Mouse (Mus musculus) neutrophil, adult 5-6 weeks (primary cell): ENCODE data around the gene 4932438A13Rik. TPM values are rescaled to one million over a fixed set of nuclear protein-coding genes. Genes with fewer than 3 reads are reported as not detected.

Experiments used
- ATAC-seq: fragments of 151-379, 151-347 bp; 2 replicates; pipeline ENCODE4 v1.8.0; 2017; ENCODE audit warnings: mild to moderate bottlenecking, moderate TSS enrichment; ENCODE audit not compliant: insufficient number of reproducible peaks, poor library complexity, low FRiP score, severe bottlenecking; ENCODE audit errors: extremely low read depth
- total RNA-seq: library from RNA; stranded (forward); fragments of 200-1000 nt; gene quantifications from 2 replicates; pipeline ENCODE4 v1.2.3, GENCODE M21; 2017

The 4932438A13Rik gene
- total RNA-seq, 1 experiment from 2014 or later = 127 TPM

DNA sequence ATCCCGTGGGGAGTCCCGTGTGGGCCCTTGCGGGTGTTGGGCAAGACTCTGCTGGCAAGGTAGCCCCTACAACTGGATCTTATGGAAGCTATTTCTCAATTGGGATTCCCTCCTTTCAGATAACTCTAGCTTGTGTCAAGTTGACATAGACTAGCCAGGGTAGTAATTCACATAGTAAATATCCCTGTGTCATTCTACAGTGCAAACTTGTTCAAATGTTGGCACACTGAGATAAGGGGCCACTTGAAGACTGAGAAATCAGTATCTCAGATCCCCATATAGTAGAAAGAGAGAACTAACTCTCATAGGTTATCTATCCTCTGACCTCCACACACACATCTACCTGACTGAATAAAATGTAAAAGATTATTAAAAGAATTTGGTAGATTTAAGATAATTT is 42.5 kb downstream of the 4932438A13Rik start:
- no peak for ATAC-seq

DNA sequence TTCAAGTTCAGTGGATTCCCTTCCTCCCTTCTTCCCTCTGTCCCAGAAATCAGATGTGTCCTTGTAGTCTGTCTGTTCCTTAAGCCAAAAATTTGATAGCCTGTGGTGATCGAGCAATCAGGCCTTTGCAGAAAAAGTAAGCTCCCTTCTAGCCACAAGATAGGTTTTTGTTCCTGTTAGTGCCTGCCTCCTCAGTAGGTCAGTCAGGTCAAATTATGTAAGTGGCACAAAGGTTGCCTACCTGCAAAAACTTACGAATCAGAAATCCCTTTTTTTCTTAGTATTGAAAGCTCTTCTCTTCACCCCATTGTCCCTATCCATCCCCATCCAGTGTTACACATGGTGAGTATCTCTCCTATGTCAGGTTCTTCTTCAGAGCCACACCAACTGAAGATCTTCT is 54.9 kb downstream of the 4932438A13Rik start:
- no peak for ATAC-seq

DNA sequence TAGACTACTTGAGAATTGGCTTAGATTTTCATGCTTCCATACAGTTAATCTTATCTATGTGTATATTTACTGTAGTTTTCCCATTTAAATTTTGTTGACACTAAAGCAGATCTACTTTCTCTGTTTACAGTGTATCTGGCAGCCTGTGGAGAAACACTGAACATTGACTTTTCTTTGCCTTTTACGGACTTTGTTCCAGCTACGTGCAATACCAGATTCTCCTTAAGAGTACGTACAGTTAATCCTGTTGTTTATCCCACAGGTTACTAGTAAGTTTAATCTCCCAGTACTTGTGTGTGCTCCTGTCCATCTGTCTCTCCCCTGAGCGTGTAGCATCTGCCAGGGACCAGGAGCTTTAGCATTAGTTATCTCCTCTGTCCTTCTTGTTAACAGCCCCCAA is 55.4 kb downstream of the 4932438A13Rik start:
- no peak for ATAC-seq

DNA sequence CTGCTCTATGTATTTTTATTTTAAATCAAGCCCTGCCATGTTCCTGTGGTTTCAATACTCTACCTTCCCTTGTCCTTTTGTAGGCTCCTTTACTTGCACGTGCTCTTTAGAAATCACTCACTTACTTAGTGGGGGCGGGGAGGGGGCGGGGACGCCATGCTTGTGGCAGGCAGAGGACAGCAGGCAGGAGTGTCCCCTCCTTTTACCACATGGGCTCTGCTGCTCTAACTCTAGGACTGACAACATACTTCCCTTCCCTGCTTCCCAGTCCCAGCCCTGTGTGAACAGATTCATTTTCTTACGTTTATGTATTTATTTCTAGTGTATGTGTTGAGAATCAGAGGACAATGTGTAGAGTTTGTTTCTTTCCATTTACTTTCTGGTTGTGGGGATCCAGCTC is 78.7 kb downstream of the 4932438A13Rik start:
- no peak for ATAC-seq

DNA sequence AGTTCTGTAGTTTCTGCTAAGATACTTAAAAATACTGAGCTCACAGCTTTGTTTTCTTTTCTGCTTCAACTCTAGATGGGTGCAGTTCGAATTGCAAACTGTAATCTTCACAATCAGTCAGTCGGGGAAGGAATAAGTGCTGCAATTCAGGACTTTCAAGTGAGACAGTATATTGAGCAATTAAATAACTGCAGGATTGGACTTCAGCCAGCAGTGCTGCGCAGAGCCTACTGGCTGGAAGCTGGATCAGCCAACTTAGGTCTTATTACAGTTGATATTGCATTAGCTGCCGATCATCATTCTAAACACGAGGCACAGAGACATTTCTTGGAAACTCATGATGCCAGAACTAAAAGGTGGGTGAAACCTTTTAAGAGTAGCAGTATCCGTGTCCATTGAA is 79.2 kb downstream of the 4932438A13Rik start:
- ATAC-seq = no peak

DNA sequence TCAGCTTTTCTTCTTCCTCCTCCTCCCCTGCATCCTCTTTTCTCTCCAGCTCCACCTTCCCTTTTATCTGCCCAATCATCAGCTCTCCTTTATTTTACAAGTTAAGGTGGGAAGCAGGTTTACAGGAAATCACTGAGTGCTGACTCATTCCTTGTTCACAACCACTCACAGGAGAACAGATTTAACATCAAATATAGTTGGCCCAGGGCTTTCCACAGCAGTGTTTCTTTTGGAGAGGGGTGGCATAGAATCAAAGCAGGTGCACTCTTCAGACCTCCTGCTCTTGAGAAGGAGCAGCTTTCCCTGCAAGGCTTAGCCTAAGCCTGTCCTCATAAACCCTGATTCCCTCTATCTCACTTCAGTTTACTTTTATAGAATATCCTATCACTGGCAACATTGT is 80.8 kb downstream of the 4932438A13Rik start:
- no peak for ATAC-seq

DNA sequence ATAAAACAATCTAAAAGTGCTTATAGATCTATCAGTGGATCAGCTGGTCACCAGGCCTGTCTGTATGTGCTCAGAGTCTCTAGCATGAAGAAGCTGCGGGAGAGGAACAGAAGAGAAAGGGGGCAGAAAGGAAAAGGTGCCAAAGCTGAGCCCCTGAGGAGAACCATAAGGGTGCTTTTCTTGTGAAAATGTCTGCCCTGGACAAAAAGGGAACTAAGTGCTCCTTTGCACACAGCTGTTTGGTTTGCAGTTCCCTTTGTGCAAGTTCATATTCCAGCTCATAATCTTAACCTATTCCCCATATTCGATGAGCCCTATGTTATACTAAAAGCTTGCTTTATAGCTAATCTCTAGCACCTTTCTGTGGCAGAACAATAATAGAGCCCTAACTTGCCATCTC is 175.1 kb downstream of the 4932438A13Rik start:
- ATAC-seq = no peak

DNA sequence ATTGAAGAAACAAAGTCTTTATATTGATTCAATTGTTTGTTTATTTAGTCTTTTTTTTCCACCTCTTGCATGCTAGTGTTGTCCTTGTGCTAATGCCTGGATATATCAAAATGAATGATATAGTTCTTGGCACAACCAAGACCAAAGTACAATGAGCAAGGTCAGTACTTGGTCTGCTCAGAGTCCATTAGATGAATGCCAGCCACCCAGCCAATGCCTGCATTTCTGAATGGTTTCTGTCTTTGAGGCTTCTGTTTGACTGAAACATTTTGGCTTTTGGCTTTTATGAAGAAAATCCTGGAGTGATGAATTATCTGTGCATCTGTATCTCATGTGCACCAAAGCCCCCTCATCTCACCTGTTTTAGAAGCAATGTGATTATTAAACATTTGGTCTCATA is 176.9 kb downstream of the 4932438A13Rik start:
- ATAC-seq = no peak

DNA sequence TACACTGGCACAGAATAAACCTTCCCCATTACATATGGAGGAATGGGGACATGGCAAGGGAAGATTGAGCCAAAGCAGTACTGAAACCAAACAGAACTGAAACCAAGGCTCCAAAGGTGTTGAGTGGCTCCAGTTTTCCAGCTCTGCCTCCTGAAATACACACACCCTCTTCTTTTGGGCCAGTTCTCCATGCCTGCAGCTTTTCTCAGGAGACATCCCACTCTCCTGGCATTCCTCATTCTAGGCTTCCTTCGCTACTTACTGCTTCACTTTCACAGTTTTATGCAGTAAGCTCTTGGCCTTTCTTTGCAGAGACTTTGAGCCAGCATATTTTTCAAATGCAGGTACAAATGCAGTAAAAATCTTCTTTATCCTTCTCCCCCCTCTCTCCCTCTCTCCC is 188.6 kb downstream of the 4932438A13Rik start:
- ATAC-seq = no peak

DNA sequence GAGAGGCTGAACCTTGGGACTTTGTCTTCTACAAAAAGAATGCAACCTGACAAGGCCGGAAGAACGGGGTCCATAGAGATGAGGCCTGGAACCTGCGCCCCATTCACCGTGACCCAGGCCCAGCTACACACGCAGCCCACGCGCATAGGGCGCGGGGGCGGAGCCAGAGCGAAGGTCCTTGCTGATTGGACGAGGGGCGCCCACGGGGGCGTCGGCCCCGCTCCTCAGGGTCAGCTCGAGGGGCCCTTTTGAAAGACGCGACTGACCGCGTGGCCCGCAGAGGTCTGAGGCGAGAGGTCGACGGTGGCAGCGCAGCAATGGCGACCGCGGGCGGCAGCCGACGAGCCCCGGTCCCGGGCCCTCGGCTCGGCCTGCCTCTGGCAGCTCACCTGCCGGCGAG is 200.5 kb downstream of the 4932438A13Rik start, which contains the start of gene Adad1:
Adad1 (plus strand) TSS at position 122 of the 400 bp plus-strand sequence.
- no peak for ATAC-seq

DNA sequence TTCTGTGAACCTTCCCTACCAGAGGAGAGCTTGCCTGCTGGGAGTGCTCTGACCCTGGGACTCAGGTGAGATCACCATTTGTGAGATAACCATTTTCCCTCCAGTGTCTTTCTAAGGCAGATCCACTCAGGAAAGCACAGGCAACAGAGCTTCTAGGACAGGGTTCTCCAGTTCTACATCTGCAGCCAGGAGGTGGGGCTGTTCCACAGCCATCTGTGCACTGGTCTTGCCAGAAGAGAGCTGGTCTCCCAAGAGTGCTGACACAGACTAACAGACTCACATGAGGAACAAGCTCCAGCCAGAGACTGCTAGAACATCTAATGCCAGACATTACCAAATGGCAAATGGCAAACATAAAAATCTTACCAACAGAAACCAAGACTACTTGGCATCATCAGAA is 210.3 kb downstream of the 4932438A13Rik start:
- ATAC-seq = no peak

DNA sequence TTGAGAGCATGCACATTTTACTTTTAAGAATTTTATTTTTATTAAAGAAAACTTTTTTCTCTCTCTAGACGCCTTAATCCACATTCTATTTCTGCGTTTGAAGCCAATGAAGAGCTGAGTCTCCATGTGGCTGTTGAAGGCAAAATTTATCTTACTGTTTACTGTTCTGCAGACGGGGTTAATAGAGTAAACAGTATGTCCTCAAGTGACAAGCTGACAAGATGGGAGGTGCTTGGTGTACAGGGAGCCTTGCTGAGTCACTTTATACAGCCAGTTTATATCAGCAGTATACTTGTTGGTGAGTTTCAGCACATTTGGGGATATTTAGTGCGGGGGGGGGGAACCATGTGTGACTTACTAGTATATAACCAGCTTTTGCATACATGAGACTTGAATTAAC is 222.0 kb downstream of the 4932438A13Rik start:
- no peak for ATAC-seq

DNA sequence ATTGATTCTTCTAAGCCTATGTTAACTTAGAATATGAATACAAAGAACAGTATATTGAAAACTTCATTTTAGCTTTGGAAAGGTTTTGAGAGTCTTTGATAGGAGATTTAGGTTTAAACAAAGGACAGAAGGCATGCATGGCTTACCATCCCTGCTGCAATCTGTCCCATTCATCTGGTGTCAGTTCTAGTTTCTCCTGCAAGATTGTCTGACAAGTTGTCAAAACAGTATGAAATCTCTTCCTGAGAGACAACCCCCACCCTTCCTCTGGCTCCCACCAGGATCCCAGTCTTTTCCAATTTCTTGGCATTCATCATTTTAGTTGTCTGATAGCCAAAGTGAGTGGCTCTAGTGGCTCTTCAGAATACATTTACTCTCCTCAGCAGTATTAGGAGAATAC is 227.8 kb downstream of the 4932438A13Rik start:
- no peak for ATAC-seq

Other genes starting within 250 kb of the 4932438A13Rik start
- 0.37 and 1.2 TPM in 2 replicates for gene Bbs7, start 249.6 kb upstream of the 4932438A13Rik start, total RNA-seq
- gene Trpc3, start 172.9 kb upstream of the 4932438A13Rik start, total RNA-seq = 0.23 TPM in 1 of 2 replicates, not detected in the other
- gene Adad1, start 200.4 kb downstream of the 4932438A13Rik start, total RNA-seq = not detected in 2 replicates